Mouse (Mus musculus): ENCODE measurements around the gene Abcf2. TPM values are rescaled to one million over a fixed set of nuclear protein-coding genes. Genes with fewer than 3 reads are reported as not detected.
A peak's percentile ranks its signal among the peaks of the same experiment; 100 is the strongest.

The Abcf2 gene
- total RNA-seq (2021), result 100 to 1,000 TPM; 108 to 112 TPM
- long read RNA-seq, experiment 1, transcript Abcf2-201 (14 exons, 2,569 nt), result major isoform, 305 of 367 reads
- long read RNA-seq, experiment 1, partial matches to known transcripts, result 31 of 367 reads
- long read RNA-seq, experiment 1, other reads (novel, unspliced or antisense), result 31 of 367 reads
- long read RNA-seq, experiment 2, transcript Abcf2-201 (14 exons, 2,569 nt), result major isoform, 274 of 335 reads
- long read RNA-seq, experiment 2, partial matches to known transcripts, result 30 of 335 reads
- long read RNA-seq, experiment 2, other reads (novel, unspliced or antisense), result 31 of 335 reads

GRCm38 (mm10) chr5:24577183-24577929, at the start of gene Abcf2:
Abcf2 (minus strand) TSS chr5:24577467.
- DNase-seq (ENCODE audit: low spot score), result peak; percentile 100

- DNase-seq (ENCODE audit: low spot score), result no peak
These were observed 47.5 kb upstream of the Abcf2 start for GRCm38 (mm10) chr5:24624822-24625120.

GRCm38 (mm10) chr5:24623986-24624821, 46.9 kb upstream of the Abcf2 start, which contains the start of gene Smarcd3:
Smarcd3 (minus strand) TSS chr5:24624411.
- no peak for DNase-seq (ENCODE audit: low spot score)

GRCm38 (mm10) chr5:24623041-24623985, 46.0 kb upstream of the Abcf2 start:
- DNase-seq (ENCODE audit: low spot score), result no peak

- DNase-seq (ENCODE audit: low spot score), result no peak
These were observed 45.2 kb upstream of the Abcf2 start for GRCm38 (mm10) chr5:24622386-24623040.

GRCm38 (mm10) chr5:24620626-24621025, 43.4 kb upstream of the Abcf2 start:
- DNase-seq (ENCODE audit: low spot score), result no peak

GRCm38 (mm10) chr5:24620116-24620515, 42.8 kb upstream of the Abcf2 start:
- no peak for DNase-seq (ENCODE audit: low spot score)

- DNase-seq (ENCODE audit: low spot score), result no peak
These were observed 41.7 kb upstream of the Abcf2 start for GRCm38 (mm10) chr5:24618921-24619320.

GRCm38 (mm10) chr5:24615097-24615496, 37.8 kb upstream of the Abcf2 start:
- DNase-seq (ENCODE audit: low spot score), result no peak

- no peak for DNase-seq (ENCODE audit: low spot score)
These were observed 35.0 kb upstream of the Abcf2 start for GRCm38 (mm10) chr5:24612302-24612649.

GRCm38 (mm10) chr5:24611366-24612301, 34.4 kb upstream of the Abcf2 start:
- no peak for DNase-seq (ENCODE audit: low spot score)

GRCm38 (mm10) chr5:24609388-24609787, 32.1 kb upstream of the Abcf2 start:
- no peak for DNase-seq (ENCODE audit: low spot score)

- no peak for DNase-seq (ENCODE audit: low spot score)
These were observed 28.9 kb upstream of the Abcf2 start for GRCm38 (mm10) chr5:24605980-24606665.

GRCm38 (mm10) chr5:24605321-24605979, 28.2 kb upstream of the Abcf2 start:
- no peak for DNase-seq (ENCODE audit: low spot score)

- DNase-seq (ENCODE audit: low spot score), result peak; percentile 93
These were observed 27.4 kb upstream of the Abcf2 start for GRCm38 (mm10) chr5:24604656-24605100.

GRCm38 (mm10) chr5:24604080-24604655, 26.9 kb upstream of the Abcf2 start:
- DNase-seq (ENCODE audit: low spot score), result no peak

GRCm38 (mm10) chr5:24603431-24604010, 26.3 kb upstream of the Abcf2 start:
- no peak for DNase-seq (ENCODE audit: low spot score)

Measured in gastrocnemius, adult 18-20 months (tissue).